Mouse (Mus musculus) CH12.LX (cell line): Measurements from ENCODE around the gene Mag. TPM values are rescaled to one million over a fixed set of nuclear protein-coding genes. Genes with fewer than 3 reads are reported as not detected.
A peak's percentile ranks its signal among the peaks of the same experiment; 100 is the strongest.
"Not testable (repeated sequence)": the region's sequence is repeated elsewhere in the genome, so short reads cannot be mapped to it uniquely, and the experiment has no call there.

Experiments
- DNase-seq: peaks from one replicate; pipeline ENCODE4 v3.0.0-alpha.2; 2013; ENCODE audit errors: extremely low read depth
- H3K27ac ChIP-seq: 2 replicates; pipeline ENCODE4 v1.5.1; 2012; ENCODE audit warnings: low read depth, mild to moderate bottlenecking, control low read depth, moderate library complexity; ENCODE audit not compliant: insufficient read depth
- H3K27me3 ChIP-seq: replicated peaks from 2 replicates; pipeline ENCODE3; 2012; ENCODE audit warnings: inconsistent platforms
- H3K36me3 ChIP-seq, 2 experiments: replicated peaks in 1 of 2; 2 replicates each; pipeline versions ENCODE3 to v1.6.1; 2012; ENCODE audit warnings: inconsistent platforms in 1 of 2, low read length in 1 of 2, mild to moderate bottlenecking in 1 of 2, mixed read lengths in 1 of 2, moderate library complexity in 1 of 2; ENCODE audit not compliant: control insufficient read depth in 1 of 2, insufficient read depth in 1 of 2
- H3K4me1 ChIP-seq, 2 experiments: 2 replicates each; pipeline ENCODE4 v1.6.1; 2012; ENCODE audit warnings: inconsistent platforms in 1 of 2, moderate library complexity in 1 of 2; ENCODE audit not compliant: insufficient read depth in 2 of 2, control insufficient read depth in 1 of 2
- H3K4me2 ChIP-seq: 2 replicates; pipeline ENCODE4 v1.6.1; 2012; ENCODE audit warnings: low read depth, mild to moderate bottlenecking, control low read depth; ENCODE audit not compliant: poor library complexity, insufficient read depth, severe bottlenecking
- H3K4me3 ChIP-seq, 3 experiments: fragments of 150-350 bp in 1 of 3; sonication (generic) in 1 of 3; replicated peaks in 1 of 3; 2 replicates each; pipeline versions ENCODE3 to v1.5.1; 2011 to 2012; ENCODE audit warnings: low read depth in 2 of 3, low read length in 2 of 3, mild to moderate bottlenecking in 2 of 3, moderate library complexity in 2 of 3, control low read depth in 1 of 3, improper control_type of control experiment in 1 of 3, inconsistent platforms in 1 of 3, mixed read lengths in 1 of 3; ENCODE audit not compliant: poor library complexity in 1 of 3
- H3K79me2 ChIP-seq: replicated peaks from 2 replicates; pipeline ENCODE4 v1.6.1; 2012; ENCODE audit warnings: mild to moderate bottlenecking, moderate library complexity; ENCODE audit not compliant: control insufficient read depth, poor library complexity, insufficient read depth, severe bottlenecking; ENCODE audit errors: extremely low read depth
- H3K9ac ChIP-seq: 2 replicates; pipeline ENCODE4 v1.6.1; 2012; ENCODE audit warnings: low read depth, mild to moderate bottlenecking, control low read depth, moderate library complexity; ENCODE audit not compliant: insufficient read depth
- H3K9me3 ChIP-seq: replicated peaks from 2 replicates; pipeline ENCODE3; 2012; ENCODE audit warnings: low read length, inconsistent platforms, mixed read lengths
- CHD1 ChIP-seq: IDR thresholded peaks from 2 replicates; pipeline ENCODE4 v1.6.1; 2012; ENCODE audit warnings: low read depth, low read length, improper control_type of control experiment, inconsistent platforms
- ELF1 ChIP-seq: IDR thresholded peaks from 2 replicates; pipeline ENCODE4 v1.6.1; 2014; ENCODE audit warnings: low read depth, mild to moderate bottlenecking, inconsistent platforms, low read length, improper control_type of control experiment
- EP300 ChIP-seq: IDR thresholded peaks from 2 replicates; pipeline ENCODE4 v1.6.1; 2011; ENCODE audit warnings: low read length, improper control_type of control experiment
- ETS1 ChIP-seq: conservative IDR thresholded peaks from 2 replicates; pipeline ENCODE4 v1.6.1; 2012; ENCODE audit warnings: low read depth, mild to moderate bottlenecking, inconsistent platforms, low read length, improper control_type of control experiment, moderate library complexity
- MAX ChIP-seq: IDR thresholded peaks from 2 replicates; pipeline ENCODE4 v1.6.1; 2011; ENCODE audit warnings: low read length, improper control_type of control experiment
- MYC ChIP-seq: IDR thresholded peaks from 2 replicates; pipeline ENCODE4 v1.6.1; 2011; ENCODE audit warnings: low read depth, mild to moderate bottlenecking, improper control_type of control experiment, low read length
- NRF1 ChIP-seq: IDR thresholded peaks from 2 replicates; pipeline ENCODE4 v1.6.1; 2014; ENCODE audit warnings: low read depth, mild to moderate bottlenecking, inconsistent platforms, low read length, improper control_type of control experiment, moderate library complexity
- POLR2A ChIP-seq: IDR thresholded peaks from 2 replicates; pipeline ENCODE4 v1.6.1; 2011; ENCODE audit warnings: low read depth, mild to moderate bottlenecking, improper control_type of control experiment, low read length
- SIN3A ChIP-seq: IDR thresholded peaks from 2 replicates; pipeline ENCODE4 v1.6.1; 2012; ENCODE audit warnings: low read length, improper control_type of control experiment, inconsistent platforms
- TBP ChIP-seq: conservative IDR thresholded peaks from 2 replicates; pipeline ENCODE4 v1.6.1; 2011; ENCODE audit warnings: low read depth, low read length, improper control_type of control experiment
- TCF12 ChIP-seq: IDR thresholded peaks from 2 replicates; pipeline ENCODE4 v1.6.1; 2014; ENCODE audit warnings: low read depth, mild to moderate bottlenecking, inconsistent platforms, low read length, improper control_type of control experiment
- ZC3H11A ChIP-seq: IDR thresholded peaks from 2 replicates; pipeline ENCODE4 v1.6.1; 2012; ENCODE audit warnings: low read depth, mild to moderate bottlenecking, inconsistent platforms, low read length, improper control_type of control experiment
- ZKSCAN1 ChIP-seq: IDR thresholded peaks from 2 replicates; pipeline ENCODE4 v1.6.1; 2012; ENCODE audit warnings: low read depth, inconsistent platforms, low read length, improper control_type of control experiment, borderline replicate concordance
- dilution Hi-C: fragments of 300-500 bp; cut with MboI; formaldehyde crosslinking; loops from 2 replicates; pipeline ENCODE4 v1.14.3; 2020; ENCODE audit warnings: low sequenced_read_pairs; ENCODE audit not compliant: extremely low pct_unique_long_range_greater_than_20kb, extremely low pct_ligation_motif_present
- in situ Hi-C: fragments of 300-500 bp; cut with MboI; formaldehyde crosslinking; loops from 3 replicates; pipeline ENCODE4 v1.14.3; 2019; ENCODE audit warnings: low sequenced_read_pairs, low pct_ligation_motif_present, low pct_unique_long_range_greater_than_20kb, mixed read lengths
- polyA plus RNA-seq: library from polyadenylated mRNA; unstranded; fragments of >175 nt; gene quantifications from 2 replicates; pipeline ENCODE4 v1.2.1, GENCODE M21; 2012; ENCODE audit warnings: low read depth; ENCODE audit not compliant: insufficient read length
- total RNA-seq, 2 experiments: library from RNA; depleted of rRNA; stranded (reverse); fragments of 300-350 nt in 1 of 2; fragments of >200 nt in 1 of 2; gene quantifications; 2 replicates each; pipeline ENCODE4 v1.2.3; 2012 to 2014

The Mag gene
- total and polyA plus RNA-seq, 3 experiments: 0.04 TPM; not detected in 2

- H3K27ac ChIP-seq, H3K27me3 ChIP-seq, in situ Hi-C loops, dilution Hi-C loops, H3K79me2 ChIP-seq, H3K36me3 ChIP-seq, H3K9me3 ChIP-seq: not testable (repeated sequence)
- Histone ChIP-seq H3K9ac (peak overlapping the region; percentile 42; the same call in 1 of the 2 replicates), H3K4me3 (peak overlapping the region; percentile 26 to 46 (median 41)), H3K4me2 (peak overlapping the region; percentile 88), H3K4me1 (peaks cover 11 to 17% of the 10 kb centered on the region in 2 experiments)
- DNase-seq: peak; percentile 77
- TF ChIP-seq TCF12 (peak; percentile 57; the same call in 1 of the 2 replicates), TBP (0 out of 2 replicates have a peak, but pooled peaks have one; percentile 39), ETS1 (peak; percentile 61), EP300 (peak; percentile 52; the same call in 1 of the 2 replicates)
Observed at GRCm38 (mm10) chr7:30935422-30936099, 20.9 kb upstream of the Mag start.

- dilution Hi-C loops, H3K79me2 ChIP-seq, H3K9ac ChIP-seq, H3K4me3 ChIP-seq, in situ Hi-C loops, H3K27ac ChIP-seq, H3K4me2 ChIP-seq, H3K27me3 ChIP-seq, DNase-seq, H3K9me3 ChIP-seq, H3K36me3 ChIP-seq: not testable (repeated sequence)
- peaks cover 0 to 10% of the 10 kb centered on the region in 2 experiments; a peak in 2 of 4 replicates for H3K4me1 ChIP-seq
Observed at GRCm38 (mm10) chr7:30924581-30924980, 9.9 kb upstream of the Mag start, which contains the start of gene Hamp2. Gene Hamp2 (minus strand): TSS chr7:30924681.

GRCm38 (mm10) chr7:30924071-30924470, 9.4 kb upstream of the Mag start:
- Histone ChIP-seq H3K27me3 (no peaks in the 10 kb centered on the region), H3K4me2 (no peak overlapping the region), H3K36me3 (no peaks in the 10 kb centered on the region), H3K4me3 (no peak overlapping the region), H3K79me2 (no peaks in the 10 kb centered on the region), H3K9ac (no peak overlapping the region), H3K9me3 (no peaks in the 10 kb centered on the region), H3K27ac (no peak overlapping the region), H3K4me1 (peaks cover 0 to 10% of the 10 kb centered on the region in 2 experiments; a peak in 2 of 4 replicates)
- dilution Hi-C loops: no loop called here
- in situ Hi-C loops: no loop called here
- no peak for DNase-seq
- no peak for TF ChIP-seq SIN3A
- no peak for TF ChIP-seq ZKSCAN1
- no peak for TF ChIP-seq MYC
- no peak for TF ChIP-seq POLR2A
- TF ChIP-seq ELF1: no peak
- no peak for TF ChIP-seq ZC3H11A
- no peak for TF ChIP-seq MAX
- no peak for TF ChIP-seq CHD1
- TF ChIP-seq ETS1: no peak
- TF ChIP-seq NRF1: no peak

GRCm38 (mm10) chr7:30922490-30922889, 7.8 kb upstream of the Mag start:
- peaks cover 0 to 12% of the 10 kb centered on the region in 2 experiments; a peak in 2 of 4 replicates for H3K4me1 ChIP-seq
- H3K4me2 ChIP-seq, H3K79me2 ChIP-seq, dilution Hi-C loops, H3K9me3 ChIP-seq, DNase-seq, H3K27ac ChIP-seq, H3K4me3 ChIP-seq, in situ Hi-C loops, H3K9ac ChIP-seq, H3K27me3 ChIP-seq, H3K36me3 ChIP-seq: not testable (repeated sequence)
